Mouse (Mus musculus) myocyte (in vitro differentiated cells): ENCODE data around the gene Gm17622.

Source experiments
- POLR2A ChIP-seq: IDR thresholded peaks from one replicate; pipeline ENCODE4 v1.6.1; 2011; ENCODE audit warnings: low read depth, mild to moderate bottlenecking, control low read depth, moderate library complexity; ENCODE audit not compliant: insufficient read length
- POLR2AphosphoS2 ChIP-seq: IDR thresholded peaks from one replicate; pipeline ENCODE4 v1.6.1; 2011; ENCODE audit warnings: low read depth, control low read depth; ENCODE audit not compliant: insufficient read length
- TCF3 ChIP-seq: IDR thresholded peaks from one replicate; pipeline ENCODE4 v1.6.1; 2011; ENCODE audit warnings: low read depth, control low read depth; ENCODE audit not compliant: insufficient read length

- TF ChIP-seq POLR2A (no peak), TCF3 (no peak), POLR2AphosphoS2 (no peak)
Measured at GRCm38 (mm10) chr13:96517335-96517734, 26.8 kb downstream of the Gm17622 start.
